Mouse (Mus musculus): ENCODE measurements around the gene Ddah1. TPM values are rescaled to one million over a fixed set of nuclear protein-coding genes. Genes with fewer than 3 reads are reported as not detected.

The Ddah1 gene
- polyA plus RNA-seq, 1 experiment, result 20.7 TPM

- no peak for DNase-seq
- Histone ChIP-seq H3K4me1 (ENCODE audit: control insufficient read depth, insufficient read depth, low read length) (no peaks in the 10 kb centered on the region; the same call in 1 of the 2 replicates), H3K4me3 (replicated peaks; ENCODE audit: extremely low read depth, low read depth, low read length) (no peak overlapping the region)
- WGBS, result 68% methylated on average over 7 of the region's 7 CpGs
- no peak for TF ChIP-seq POLR2A (IDR thresholded peaks at IDR 0.05; ENCODE audit: borderline replicate concordance, extremely low read depth, low read depth, low read length)
- TF ChIP-seq CTCF (IDR thresholded peaks at IDR 0.05; ENCODE audit: insufficient read depth, low read length), result no peak
These were observed 18.6 kb upstream of the Ddah1 start for GRCm38 (mm10) chr3:145739904-145740303.

GRCm38 (mm10) chr3:145743050-145743449 is 15.4 kb upstream of the Ddah1 start:
- DNase-seq, result no peak
- Histone ChIP-seq H3K4me3 (replicated peaks; ENCODE audit: extremely low read depth, low read depth, low read length) (no peak overlapping the region), H3K4me1 (ENCODE audit: control insufficient read depth, insufficient read depth, low read length) (no peaks in the 10 kb centered on the region)
- WGBS, result 58% methylated on average over 9 of the region's 9 CpGs
- TF ChIP-seq POLR2A (IDR thresholded peaks at IDR 0.05; ENCODE audit: borderline replicate concordance, extremely low read depth, low read depth, low read length), result no peak
- TF ChIP-seq CTCF (IDR thresholded peaks at IDR 0.05; ENCODE audit: insufficient read depth, low read length), result no peak

- no peak for DNase-seq
- WGBS, result 91% methylated on average over 9 of the region's 9 CpGs
- Histone ChIP-seq H3K4me3 (replicated peaks; ENCODE audit: extremely low read depth, low read depth, low read length) (no peak overlapping the region), H3K4me1 (ENCODE audit: control insufficient read depth, insufficient read depth, low read length) (no peaks in the 10 kb centered on the region)
- no peak for TF ChIP-seq POLR2A (IDR thresholded peaks at IDR 0.05; ENCODE audit: borderline replicate concordance, extremely low read depth, low read depth, low read length)
- TF ChIP-seq CTCF (IDR thresholded peaks at IDR 0.05; ENCODE audit: insufficient read depth, low read length), result no peak
These were observed 14.9 kb upstream of the Ddah1 start for GRCm38 (mm10) chr3:145743476-145744027.

GRCm38 (mm10) chr3:145748626-145749025 is 9.8 kb upstream of the Ddah1 start:
- WGBS, result 85% methylated on average over 1 of the region's 1 CpGs
- DNase-seq, result no peak
- Histone ChIP-seq H3K4me1 (ENCODE audit: control insufficient read depth, insufficient read depth, low read length) (no peaks in the 10 kb centered on the region; the same call in 1 of the 2 replicates), H3K4me3 (replicated peaks; ENCODE audit: extremely low read depth, low read depth, low read length) (no peak overlapping the region)
- TF ChIP-seq CTCF (IDR thresholded peaks at IDR 0.05; ENCODE audit: insufficient read depth, low read length), result no peak
- TF ChIP-seq POLR2A (IDR thresholded peaks at IDR 0.05; ENCODE audit: borderline replicate concordance, extremely low read depth, low read depth, low read length), result no peak

- 76% methylated on average over 8 of the region's 8 CpGs for WGBS
- TF ChIP-seq POLR2A (IDR thresholded peaks at IDR 0.05; ENCODE audit: borderline replicate concordance, extremely low read depth, low read depth, low read length) (no peak), CTCF (IDR thresholded peaks at IDR 0.05; ENCODE audit: insufficient read depth, low read length) (no peak)
- no peak overlapping the region for H3K4me3 ChIP-seq (replicated peaks; ENCODE audit: extremely low read depth, low read depth, low read length)
- no peak for DNase-seq
- 0 out of 2 replicates have a peak, but pooled peaks cover 3% of the 10 kb centered on the region for H3K4me1 ChIP-seq (ENCODE audit: control insufficient read depth, insufficient read depth, low read length)
These were observed 2.0 kb upstream of the Ddah1 start for GRCm38 (mm10) chr3:145756457-145756856.

- no peak overlapping the region for H3K4me3 ChIP-seq (replicated peaks; ENCODE audit: extremely low read depth, low read depth, low read length)
- H3K4me1 ChIP-seq (ENCODE audit: control insufficient read depth, insufficient read depth, low read length), result 0 out of 2 replicates have a peak, but pooled peaks cover 3% of the 10 kb centered on the region
- TF ChIP-seq CTCF (IDR thresholded peaks at IDR 0.05; ENCODE audit: insufficient read depth, low read length) (no peak), POLR2A (IDR thresholded peaks at IDR 0.05; ENCODE audit: borderline replicate concordance, extremely low read depth, low read depth, low read length) (no peak)
- WGBS, result 38% methylated on average over 8 of the region's 8 CpGs
- DNase-seq, result no peak
These were observed 1.3 kb upstream of the Ddah1 start for GRCm38 (mm10) chr3:145757177-145757576.

GRCm38 (mm10) chr3:145757844-145758243 is 631 bp upstream of the Ddah1 start:
- 41% methylated on average over 4 of the region's 4 CpGs for WGBS
- no peak for TF ChIP-seq POLR2A (IDR thresholded peaks at IDR 0.05; ENCODE audit: borderline replicate concordance, extremely low read depth, low read depth, low read length)
- no peak for TF ChIP-seq CTCF (IDR thresholded peaks at IDR 0.05; ENCODE audit: insufficient read depth, low read length)
- DNase-seq, result no peak
- H3K4me3 ChIP-seq (replicated peaks; ENCODE audit: extremely low read depth, low read depth, low read length), result no peak overlapping the region
- H3K4me1 ChIP-seq (ENCODE audit: control insufficient read depth, insufficient read depth, low read length), result 0 out of 2 replicates have a peak, but pooled peaks cover 3% of the 10 kb centered on the region

GRCm38 (mm10) chr3:145759379-145760209 is 1.1 kb downstream of the Ddah1 start:
- 0 out of 2 replicates have a peak, but pooled peaks cover 3% of the 10 kb centered on the region for H3K4me1 ChIP-seq (ENCODE audit: control insufficient read depth, insufficient read depth, low read length)
- TF ChIP-seq POLR2A (IDR thresholded peaks at IDR 0.05; ENCODE audit: borderline replicate concordance, extremely low read depth, low read depth, low read length) (no peak), CTCF (IDR thresholded peaks at IDR 0.05; ENCODE audit: insufficient read depth, low read length) (no peak)
- WGBS, result 26% methylated on average over 14 of the region's 14 CpGs
- H3K4me3 ChIP-seq (replicated peaks; ENCODE audit: extremely low read depth, low read depth, low read length), result peak overlapping the region; percentile 70
- DNase-seq, result no peak

GRCm38 (mm10) chr3:145760547-145760946 is 2.1 kb downstream of the Ddah1 start:
- Histone ChIP-seq H3K4me1 (ENCODE audit: control insufficient read depth, insufficient read depth, low read length) (0 out of 2 replicates have a peak, but pooled peaks cover 3% of the 10 kb centered on the region), H3K4me3 (replicated peaks; ENCODE audit: extremely low read depth, low read depth, low read length) (no peak overlapping the region)
- no peak for DNase-seq
- TF ChIP-seq CTCF (IDR thresholded peaks at IDR 0.05; ENCODE audit: insufficient read depth, low read length), result no peak
- TF ChIP-seq POLR2A (IDR thresholded peaks at IDR 0.05; ENCODE audit: borderline replicate concordance, extremely low read depth, low read depth, low read length), result no peak
- 94% methylated on average over 3 of the region's 3 CpGs for WGBS
